Mouse (Mus musculus) cerebellum, postnatal 4 days (tissue): Measurements from ENCODE around the gene Cltb.

Experiments used
- DNase-seq, 2 experiments: peaks; one replicate each; pipeline ENCODE4 v3.0.0; 2022; ENCODE audit warnings: low spot score in 2 of 2, mixed read lengths in 1 of 2

Gene Cltb

DNA sequence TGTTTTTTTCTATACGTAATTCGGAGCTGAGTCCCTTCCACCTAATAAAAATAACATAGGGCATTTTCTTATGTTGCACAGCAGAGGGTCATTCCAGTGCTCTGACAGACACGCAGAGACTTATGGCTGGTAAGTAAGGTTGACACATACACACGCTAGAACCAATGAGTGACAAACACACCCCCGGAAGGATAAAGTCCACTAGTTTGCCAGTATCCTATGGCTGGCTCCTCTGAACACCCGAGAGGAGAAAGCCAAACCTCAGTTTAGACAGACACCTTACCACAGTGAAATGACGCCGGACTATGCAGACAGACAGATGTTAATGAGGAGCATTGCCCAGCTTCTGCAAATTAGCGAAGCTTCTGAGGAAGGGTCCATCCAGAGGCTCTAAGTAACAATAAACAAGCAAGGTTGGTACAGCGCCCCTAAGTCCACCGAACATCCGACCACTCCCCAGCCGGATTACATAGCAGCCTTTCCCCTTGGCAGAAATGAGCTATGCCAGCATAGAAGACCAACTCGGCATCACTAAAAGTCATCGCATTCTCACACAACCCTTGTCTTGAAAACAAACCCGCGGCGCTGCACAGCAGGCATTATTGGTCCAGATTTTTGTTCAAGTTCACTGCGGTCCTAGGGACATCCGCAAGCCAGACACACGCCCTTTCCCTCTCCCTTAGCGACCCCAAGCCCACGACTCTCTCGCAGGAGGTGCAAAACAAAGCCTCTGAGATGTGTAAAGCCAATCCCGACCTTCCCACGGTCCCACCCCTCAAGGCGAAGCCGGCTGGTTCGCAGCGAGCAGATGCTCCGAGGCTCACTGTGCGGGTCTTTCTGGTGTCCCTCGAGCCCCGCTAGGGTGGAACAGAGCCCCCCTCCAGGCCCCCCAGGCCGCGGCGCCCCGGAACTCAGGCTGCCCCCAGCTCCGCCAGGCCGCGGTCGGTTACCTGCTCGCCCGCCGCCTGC lies 46.6 kb downstream of the Cltb start:
- DNase-seq, result no peak

DNA sequence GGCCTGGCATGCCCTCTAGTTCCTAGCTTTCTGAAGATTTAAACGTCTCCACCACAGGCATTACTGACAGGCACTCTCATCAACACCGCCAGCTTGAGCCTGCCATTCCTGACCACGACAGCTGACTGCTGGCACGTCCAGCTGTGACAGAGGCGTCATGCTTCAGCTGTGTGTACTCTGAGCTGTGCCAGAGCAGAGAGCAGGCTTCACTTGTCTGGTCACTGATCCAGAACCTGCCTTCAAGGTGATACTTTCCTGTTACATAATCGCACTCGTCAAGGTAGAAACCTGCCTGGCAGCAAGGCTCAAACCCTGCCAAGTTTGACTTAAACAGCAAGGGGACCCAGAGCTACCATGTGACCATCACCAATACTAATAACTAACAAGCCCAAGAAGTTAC lies 48.6 kb downstream of the Cltb start:
- no peak for DNase-seq

DNA sequence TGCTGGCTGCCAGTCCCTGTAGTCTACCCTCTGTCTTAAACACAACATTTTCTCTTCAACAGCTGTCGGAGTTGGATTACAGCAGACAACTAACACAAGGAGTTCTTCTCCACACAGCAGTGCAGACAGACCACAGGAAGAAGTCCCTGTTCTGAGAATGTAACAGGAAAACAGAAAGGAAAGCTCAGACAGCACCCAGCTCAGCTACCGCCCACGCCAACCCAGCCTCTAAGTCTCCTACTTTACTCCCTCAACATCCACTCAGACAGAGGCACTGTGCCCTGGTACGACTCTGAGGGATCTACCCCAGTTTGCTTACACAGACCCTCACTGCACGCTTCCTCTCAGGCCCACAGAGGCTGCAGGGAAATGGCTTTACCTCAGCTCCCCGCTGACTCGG lies 50.5 kb downstream of the Cltb start:
- DNase-seq, result no peak

DNA sequence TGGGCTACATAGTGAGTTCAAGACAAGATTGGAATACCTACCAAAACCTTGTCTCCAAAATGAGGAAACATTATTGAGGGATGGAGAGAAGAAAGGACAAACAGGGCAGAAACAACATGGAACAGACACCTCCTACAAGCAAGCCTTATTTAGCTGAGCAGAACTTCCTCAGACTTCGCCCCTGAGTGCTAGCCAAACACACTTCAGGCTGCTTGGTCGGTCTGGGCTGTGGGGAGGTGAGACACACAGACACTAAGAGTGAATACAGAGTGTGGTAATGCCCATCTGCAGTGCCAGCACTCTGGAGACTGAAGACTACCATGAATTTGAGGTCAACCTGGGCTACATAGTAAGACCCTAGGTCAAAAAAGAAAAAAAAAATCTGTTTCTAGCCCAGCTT lies 51.5 kb downstream of the Cltb start:
- DNase-seq, result no peak

DNA sequence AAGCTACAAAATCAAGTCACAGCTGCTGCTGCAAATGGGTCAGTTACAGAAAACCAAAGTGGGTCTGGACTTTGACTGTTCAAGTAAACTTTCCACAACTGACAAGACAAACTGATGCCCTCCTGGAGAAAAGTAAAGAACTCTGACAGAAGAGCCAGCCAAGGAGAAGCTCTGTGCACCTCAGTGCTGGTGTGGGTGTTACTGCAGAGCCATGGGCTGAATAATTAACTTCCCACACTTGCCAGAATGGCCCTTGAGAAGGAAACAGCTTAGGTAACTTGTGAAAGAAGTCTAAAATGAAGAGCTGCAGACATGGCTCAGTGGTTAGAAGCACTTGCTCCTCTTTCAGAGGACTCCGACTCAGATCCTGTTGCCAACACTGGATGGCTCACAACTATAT lies 53.5 kb downstream of the Cltb start:
- no peak for DNase-seq

DNA sequence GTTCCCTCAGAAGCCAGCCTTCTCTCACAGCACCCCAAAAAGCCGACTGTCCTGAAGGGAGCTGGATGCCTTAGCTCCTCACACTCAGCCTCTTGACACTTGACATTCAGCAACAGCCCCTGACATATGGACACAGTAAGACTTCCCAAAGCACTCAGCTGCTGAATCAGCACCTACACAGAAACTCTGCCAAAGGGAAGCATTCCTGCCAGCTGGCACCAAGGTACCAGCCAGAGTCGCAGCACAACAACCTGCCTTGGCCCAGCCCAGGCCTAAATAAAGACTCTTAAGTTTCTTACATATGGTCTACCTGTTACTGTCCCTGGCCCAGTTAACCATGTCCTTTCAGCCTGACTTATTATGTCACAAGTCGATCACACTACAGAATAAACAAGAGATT lies 54.3 kb downstream of the Cltb start:
- DNase-seq, result no peak

DNA sequence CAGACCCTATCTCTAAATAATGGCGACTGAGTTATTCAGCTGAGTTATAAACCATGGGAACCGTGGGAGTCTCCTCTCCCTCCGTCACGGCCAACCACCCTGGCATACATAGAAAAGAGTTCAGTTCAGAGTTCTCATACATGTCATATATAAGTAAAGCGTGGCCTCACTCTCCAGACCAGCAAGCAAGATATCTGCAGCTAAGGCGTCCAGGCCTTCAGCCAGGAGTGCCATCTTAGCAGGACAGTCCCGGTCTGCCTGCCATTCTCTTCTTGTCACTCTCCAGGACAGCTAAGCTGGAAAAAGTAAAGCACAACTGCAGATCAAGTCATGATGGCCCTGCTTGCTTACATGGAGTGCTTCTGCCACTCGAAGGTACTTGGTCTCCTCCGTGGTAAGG lies 55.0 kb downstream of the Cltb start:
- no peak for DNase-seq

DNA sequence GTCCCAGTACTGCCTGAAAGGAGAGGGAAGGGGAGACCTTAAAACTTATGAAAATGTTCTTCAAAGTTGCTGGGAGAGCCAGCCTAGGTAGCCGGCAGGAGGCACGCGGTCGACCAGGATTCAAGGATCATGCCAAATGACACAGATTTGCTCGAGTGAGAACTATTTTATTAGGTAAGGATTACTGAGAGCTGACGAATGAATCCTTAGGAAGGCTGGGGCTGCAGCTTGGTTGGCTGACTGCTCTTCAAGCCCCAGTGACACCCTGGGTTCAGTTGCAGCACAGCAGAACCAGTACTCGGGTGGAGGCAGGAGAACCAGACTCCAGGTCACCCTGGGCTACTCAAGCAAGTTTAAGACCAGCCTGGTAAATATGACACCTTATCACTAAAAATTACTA lies 63.1 kb downstream of the Cltb start:
- DNase-seq, result no peak
